Comparison of ENCODE assay signal across 8 mouse cellular contexts in genomic region chrX:135796305-135797211, GRCm38 (mm10). TPM values are rescaled to one million over a fixed set of nuclear protein-coding genes. Genes with fewer than 3 reads are reported as not detected.
DNase-seq lines count a peak whose midpoint lies in the region; ATAC-seq and TF ChIP-seq lines count a peak whose summit lies in the region.
"Not testable (repeated sequence)": the region's sequence is repeated elsewhere in the genome, so short reads cannot be mapped to it uniquely, and the experiment has no call there.

No protein-coding gene starts in this region.

- not testable (repeated sequence) for H3K4me1 ChIP-seq in brown adipose tissue, adult 24 weeks (ENCODE audit: control insufficient read depth, insufficient read depth, insufficient read length, low read length); embryonic facial prominence, embryonic 12.5 days; heart, embryonic 11.5 days (ENCODE audit: control insufficient read depth, insufficient read depth, low read length); intestine, postnatal 0 days (replicated peaks; ENCODE audit: control insufficient read depth, insufficient read depth, low read length); liver, embryonic 12.5 days; midbrain, embryonic 13.5 days (replicated peaks)

- H3K27me3 ChIP-seq in embryonic facial prominence, embryonic 12.5 days; heart, embryonic 11.5 days (ENCODE audit: control insufficient read depth, insufficient read depth, low read length); intestine, postnatal 0 days (replicated peaks; ENCODE audit: control insufficient read depth, insufficient read depth, low read length); liver, embryonic 12.5 days (replicated peaks); midbrain, embryonic 13.5 days; splenic B cell, adult 2 months (ENCODE audit: control insufficient read depth, insufficient read depth, low read length, poor library complexity, severe bottlenecking): not testable (repeated sequence)

- peak overlapping the region; percentile 59 for H3K4me3 ChIP-seq in brown adipose tissue, adult 24 weeks (ENCODE audit: insufficient read depth, low read depth, low read length)
- H3K4me3 ChIP-seq in embryonic facial prominence, embryonic 12.5 days, result peak overlapping the region; percentile 55
- H3K4me3 ChIP-seq in heart, embryonic 11.5 days (ENCODE audit: low read depth, low read length), result peak overlapping the region; percentile 58
- H3K4me3 ChIP-seq in intestine, postnatal 0 days (ENCODE audit: low read depth, low read length), result peak overlapping the region; percentile 37
- H3K4me3 ChIP-seq in liver, embryonic 12.5 days, result peak overlapping the region; percentile 53
- H3K4me3 ChIP-seq in midbrain, embryonic 13.5 days (replicated peaks), result peak overlapping the region; percentile 64

- peaks cover 14% of the 10 kb centered on the region; the same call in 1 of the 2 replicates for H3K36me3 ChIP-seq in embryonic facial prominence, embryonic 12.5 days
- not testable (repeated sequence) for H3K36me3 ChIP-seq in heart, embryonic 11.5 days (ENCODE audit: control insufficient read depth, insufficient read depth, low read length); intestine, postnatal 0 days (ENCODE audit: control insufficient read depth, insufficient read depth); liver, embryonic 12.5 days; splenic B cell, adult 2 months (ENCODE audit: control insufficient read depth, insufficient read depth, low read length, poor library complexity, severe bottlenecking)
- peaks cover 27% of the 10 kb centered on the region for H3K36me3 ChIP-seq in midbrain, embryonic 13.5 days

- not testable (repeated sequence) for TF ChIP-seq CTCF in intestine, postnatal 0 days (IDR thresholded peaks at IDR 0.05; ENCODE audit: low read depth)

- 19% methylated on average over 25 of the region's 26 CpGs for WGBS in embryonic facial prominence, embryonic 12.5 days
- WGBS in heart, embryonic 11.5 days (ENCODE audit: insufficient replicate concordance), result 22% methylated on average over 25 of the region's 26 CpGs
- WGBS in intestine, postnatal 0 days, result 20% methylated on average over 24 of the region's 26 CpGs
- WGBS in liver, embryonic 12.5 days (ENCODE audit: insufficient replicate concordance), result 11% methylated on average over 25 of the region's 26 CpGs
- 20% methylated on average over 26 of the region's 26 CpGs for WGBS in midbrain, embryonic 13.5 days

- peak; percentile 14 for DNase-seq in CD4-positive helper T cell, adult 2 months (ENCODE audit: low read depth, low spot score)
- DNase-seq in splenic B cell, adult 2 months (ENCODE audit: low read depth, low spot score), result peak; percentile 22

- not testable (repeated sequence) for H3K27ac ChIP-seq in brown adipose tissue, adult 24 weeks (replicated peaks; ENCODE audit: low read depth, low read length); heart, embryonic 11.5 days (ENCODE audit: low read depth, low read length); intestine, postnatal 0 days (ENCODE audit: low read depth, low read length); liver, embryonic 12.5 days
- H3K27ac ChIP-seq in embryonic facial prominence, embryonic 12.5 days, result peak overlapping the region; percentile 36; the same call in 1 of the 2 replicates
- peak overlapping the region; percentile 80 for H3K27ac ChIP-seq in midbrain, embryonic 13.5 days

- peak; percentile 83 for ATAC-seq in embryonic facial prominence, embryonic 12.5 days (ENCODE audit: insufficient number of reproducible peaks, insufficient read depth, low FRiP score, low TSS enrichment)
- ATAC-seq in heart, embryonic 11.5 days (replicated peaks; ENCODE audit: insufficient number of reproducible peaks, low FRiP score, low TSS enrichment), result peak; percentile 52; the same call in 1 of the 2 replicates
- ATAC-seq in intestine, postnatal 0 days, result peak; percentile 22; the same call in 1 of the 2 replicates
- ATAC-seq in liver, embryonic 12.5 days, result peak; percentile 66
- peak; percentile 78 for ATAC-seq in midbrain, embryonic 13.5 days

- H3K4me2 ChIP-seq in embryonic facial prominence, embryonic 12.5 days (replicated peaks), result peak overlapping the region; percentile 68
- H3K4me2 ChIP-seq in heart, embryonic 11.5 days, result peak overlapping the region; percentile 63
- peak overlapping the region; percentile 60 for H3K4me2 ChIP-seq in intestine, postnatal 0 days (replicated peaks; ENCODE audit: low read depth)
- peak overlapping the region; percentile 68 for H3K4me2 ChIP-seq in liver, embryonic 12.5 days
- peak overlapping the region; percentile 59 for H3K4me2 ChIP-seq in midbrain, embryonic 13.5 days (replicated peaks)

- H3K9ac ChIP-seq in embryonic facial prominence, embryonic 12.5 days, result peak overlapping the region; percentile 66
- peak overlapping the region; percentile 65 for H3K9ac ChIP-seq in heart, embryonic 11.5 days (ENCODE audit: low read depth, low read length)
- H3K9ac ChIP-seq in intestine, postnatal 0 days (ENCODE audit: low read depth, low read length), result not testable (repeated sequence)
- H3K9ac ChIP-seq in liver, embryonic 12.5 days, result peak overlapping the region; percentile 48
- H3K9ac ChIP-seq in midbrain, embryonic 13.5 days (replicated peaks), result peak overlapping the region; percentile 84

- not testable (repeated sequence) for H3K9me3 ChIP-seq in embryonic facial prominence, embryonic 12.5 days; heart, embryonic 11.5 days (replicated peaks; ENCODE audit: control insufficient read depth, low read length); intestine, postnatal 0 days (ENCODE audit: control insufficient read depth); liver, embryonic 12.5 days (replicated peaks); midbrain, embryonic 13.5 days

RNA-seq across cellular contexts. Expression of gene Bhlhb9, which starts 0.8 kb away (rescaled TPM):
- polyA plus RNA-seq in brown adipose tissue, adult 24 weeks (2012; ENCODE audit: insufficient read depth, insufficient read length, missing spikeins), result 5.0 and 5.7 TPM in 2 replicates
- 74.7 and 74.9 TPM in 2 replicates for polyA plus RNA-seq in embryonic facial prominence, embryonic 12.5 days (2016; fragmentation: Nextera tagmentation; extraction: Ambion mirVana)
- polyA plus RNA-seq in heart, embryonic 11.5 days (2014; fragmentation: Nextera tagmentation; extraction: Ambion mirVana), result 60.0 and 68.4 TPM in 2 replicates
- polyA plus RNA-seq in intestine, postnatal 0 days (2015; fragmentation: Nextera tagmentation; extraction: Ambion mirVana), result 9.2 and 10.0 TPM in 2 replicates
- 21.2 and 21.3 TPM in 2 replicates for polyA plus RNA-seq in liver, embryonic 12.5 days (2016; fragmentation: Nextera tagmentation; extraction: Ambion mirVana)
- polyA plus RNA-seq in midbrain, embryonic 13.5 days (2015; fragmentation: Nextera tagmentation; extraction: Ambion mirVana), result 111 and 116 TPM in 2 replicates

RNA-seq across cellular contexts. Expression of gene Gprasp2, which starts 42.3 kb away (rescaled TPM):
- polyA plus RNA-seq in brown adipose tissue, adult 24 weeks (2012; ENCODE audit: insufficient read depth, insufficient read length, missing spikeins), result not detected in 2 replicates
- polyA plus RNA-seq in embryonic facial prominence, embryonic 12.5 days (2016; fragmentation: Nextera tagmentation; extraction: Ambion mirVana), result 53.5 and 59.0 TPM in 2 replicates
- polyA plus RNA-seq in heart, embryonic 11.5 days (2014; fragmentation: Nextera tagmentation; extraction: Ambion mirVana), result 14.3 and 20.1 TPM in 2 replicates
- 4.7 and 5.6 TPM in 2 replicates for polyA plus RNA-seq in intestine, postnatal 0 days (2015; fragmentation: Nextera tagmentation; extraction: Ambion mirVana)
- 3.4 and 4.5 TPM in 2 replicates for polyA plus RNA-seq in liver, embryonic 12.5 days (2016; fragmentation: Nextera tagmentation; extraction: Ambion mirVana)
- 157 and 166 TPM in 2 replicates for polyA plus RNA-seq in midbrain, embryonic 13.5 days (2015; fragmentation: Nextera tagmentation; extraction: Ambion mirVana)

RNA-seq across cellular contexts. Expression of gene Armcx5, which starts 54.0 kb away (rescaled TPM):
- 2.4 and 4.4 TPM in 2 replicates for polyA plus RNA-seq in brown adipose tissue, adult 24 weeks (2012; ENCODE audit: insufficient read depth, insufficient read length, missing spikeins)
- polyA plus RNA-seq in embryonic facial prominence, embryonic 12.5 days (2016; fragmentation: Nextera tagmentation; extraction: Ambion mirVana), result 14.0 and 14.1 TPM in 2 replicates
- polyA plus RNA-seq in heart, embryonic 11.5 days (2014; fragmentation: Nextera tagmentation; extraction: Ambion mirVana), result 6.9 and 9.4 TPM in 2 replicates
- polyA plus RNA-seq in intestine, postnatal 0 days (2015; fragmentation: Nextera tagmentation; extraction: Ambion mirVana), result 4.3 and 4.8 TPM in 2 replicates
- polyA plus RNA-seq in liver, embryonic 12.5 days (2016; fragmentation: Nextera tagmentation; extraction: Ambion mirVana), result 4.2 and 5.0 TPM in 2 replicates
- 11.7 and 13.5 TPM in 2 replicates for polyA plus RNA-seq in midbrain, embryonic 13.5 days (2015; fragmentation: Nextera tagmentation; extraction: Ambion mirVana)

RNA-seq across cellular contexts. Expression of gene Gprasp1, which starts 54.0 kb away (rescaled TPM):
- 11.1 and 21.5 TPM in 2 replicates for polyA plus RNA-seq in brown adipose tissue, adult 24 weeks (2012; ENCODE audit: insufficient read depth, insufficient read length, missing spikeins)
- polyA plus RNA-seq in embryonic facial prominence, embryonic 12.5 days (2016; fragmentation: Nextera tagmentation; extraction: Ambion mirVana), result 69.9 and 71.6 TPM in 2 replicates
- 34.7 and 41.5 TPM in 2 replicates for polyA plus RNA-seq in heart, embryonic 11.5 days (2014; fragmentation: Nextera tagmentation; extraction: Ambion mirVana)
- 11.0 and 12.5 TPM in 2 replicates for polyA plus RNA-seq in intestine, postnatal 0 days (2015; fragmentation: Nextera tagmentation; extraction: Ambion mirVana)
- polyA plus RNA-seq in liver, embryonic 12.5 days (2016; fragmentation: Nextera tagmentation; extraction: Ambion mirVana), result 14.4 and 15.5 TPM in 2 replicates
- polyA plus RNA-seq in midbrain, embryonic 13.5 days (2015; fragmentation: Nextera tagmentation; extraction: Ambion mirVana), result 163 and 181 TPM in 2 replicates

Comparison
In these comparisons a context has a peak if more than half of its experiments do, and no peak if none do; other contexts are left out.
1. ATAC-seq: peak in every context shown above with its lines; median percentile 83 in embryonic facial prominence, embryonic 12.5 days; 78 in midbrain, embryonic 13.5 days; 66 in liver, embryonic 12.5 days; 52 in heart, embryonic 11.5 days; 22 in intestine, postnatal 0 days.